Mouse (Mus musculus) liver, adult 2 months (tissue): ENCODE measurements around the gene Gm21885.
A peak's percentile ranks its signal among the peaks of the same experiment; 100 is the strongest.

Source experiments
- CTCF ChIP-seq: fragments of 200-500 bp; IDR thresholded peaks from 2 replicates; pipeline ENCODE4 v1.5.1; 2011; ENCODE audit warnings: low read depth, low read length, control low read depth
- POLR2A ChIP-seq: fragments of 200-500 bp; IDR thresholded peaks from 2 replicates; pipeline ENCODE4 v1.6.1; 2011; ENCODE audit warnings: low read length, control low read depth; ENCODE audit not compliant: insufficient read depth; ENCODE audit errors: extremely low read depth

DNA sequence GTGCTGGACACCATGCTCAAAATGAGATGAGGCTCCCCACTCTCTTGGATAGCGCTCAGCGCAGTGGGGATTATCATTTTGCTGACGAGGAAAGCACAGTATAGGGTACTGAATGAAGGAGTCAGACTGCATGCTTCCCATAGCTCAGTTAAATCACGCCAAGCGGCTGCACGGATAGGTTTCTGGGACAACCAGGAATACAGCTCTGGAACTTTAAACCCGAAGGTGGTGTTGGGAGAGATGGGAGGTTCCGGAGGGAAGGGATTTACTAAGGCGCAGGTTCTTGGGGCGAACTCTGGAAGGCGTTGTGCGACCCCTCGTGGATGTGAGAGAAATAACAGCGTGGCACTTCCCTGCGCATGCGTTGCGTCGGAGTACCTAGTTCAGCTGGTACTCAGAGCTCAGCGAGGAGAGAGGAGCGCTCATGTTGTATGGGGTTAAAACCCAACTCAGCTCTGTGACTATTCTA is 4.8 kb upstream of the Gm21885 start:
- no peak for TF ChIP-seq POLR2A
- peak; percentile 98 for TF ChIP-seq CTCF
